Mouse (Mus musculus): ENCODE measurements around the gene Doc2g.
"Not testable (repeated sequence)": the region's sequence is repeated elsewhere in the genome, so short reads cannot be mapped to it uniquely, and the experiment has no call there.

The Doc2g gene

GRCm38 (mm10) chr19:4003112-4003511, at the start of gene Doc2g:
Doc2g (plus strand) TSS chr19:4003313.
- no peak for DNase-seq

GRCm38 (mm10) chr19:3955033-3955432, 48.1 kb upstream of the Doc2g start:
- DNase-seq, result no peak

GRCm38 (mm10) chr19:3955804-3956203, 47.3 kb upstream of the Doc2g start:
- DNase-seq, result no peak

DNA sequence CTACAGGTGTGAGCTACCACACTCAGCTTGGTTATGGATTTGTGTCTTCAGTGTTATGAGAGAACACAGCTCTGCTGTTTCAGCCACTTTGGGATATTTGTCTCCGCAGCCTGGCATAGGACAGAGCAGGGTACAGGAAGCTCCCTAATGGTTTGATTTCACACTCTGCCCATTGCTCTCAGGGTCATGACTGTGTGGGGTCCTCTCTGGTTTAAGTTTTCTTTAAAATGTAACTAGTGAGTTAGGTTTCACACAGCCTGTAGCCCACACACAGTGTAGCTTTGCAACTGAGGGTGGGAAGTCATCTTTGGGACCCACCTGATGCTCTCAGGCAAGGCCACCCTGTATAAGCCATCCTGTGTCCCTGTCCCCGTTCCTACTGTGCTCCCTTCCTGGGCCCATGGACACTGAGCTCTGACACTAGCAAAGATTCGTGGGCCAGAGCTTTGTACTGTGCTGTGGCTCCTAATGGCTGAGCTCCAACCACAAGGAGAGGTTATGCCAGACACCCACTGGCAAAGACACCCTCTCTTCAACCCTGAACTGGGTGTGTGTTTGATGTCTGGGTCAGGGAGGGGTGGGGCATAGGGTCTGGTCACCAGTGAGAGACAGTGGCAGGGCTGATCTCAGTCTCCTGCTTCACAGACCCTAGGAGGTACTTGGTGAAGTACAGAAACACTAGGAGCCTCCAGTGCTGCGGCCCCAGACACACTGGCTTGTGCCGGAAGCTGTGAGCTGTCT, 45.6 kb upstream of the Doc2g start:
- peak in 1 of 2 experiments; percentile 57 for DNase-seq

DNA sequence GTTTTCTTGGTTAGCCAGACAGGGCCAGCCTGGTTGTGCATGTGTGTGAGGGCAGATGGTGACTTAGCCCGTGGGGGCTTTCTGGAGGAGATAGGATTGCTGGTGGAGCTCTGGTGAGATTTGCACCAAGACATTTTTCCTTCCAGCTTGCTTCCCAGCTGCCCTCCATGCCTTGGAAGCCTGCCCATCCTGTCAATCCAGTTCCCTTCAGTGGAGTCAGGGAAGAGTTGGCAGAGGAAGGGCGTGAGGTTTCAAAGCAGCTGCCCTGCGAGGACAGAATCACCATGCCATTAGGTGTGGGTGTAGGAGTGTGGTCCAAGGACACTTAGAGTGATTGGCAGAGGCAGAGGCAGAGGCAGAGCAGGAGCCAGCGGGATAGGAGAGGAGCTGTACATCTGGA, 44.6 kb upstream of the Doc2g start, which contains the start of gene Aldh3b3:
Gene Aldh3b3 (plus strand): TSS at position 176 of the 400 bp plus-strand sequence.
- peak in 1 of 2 experiments; percentile 41 for DNase-seq

DNA sequence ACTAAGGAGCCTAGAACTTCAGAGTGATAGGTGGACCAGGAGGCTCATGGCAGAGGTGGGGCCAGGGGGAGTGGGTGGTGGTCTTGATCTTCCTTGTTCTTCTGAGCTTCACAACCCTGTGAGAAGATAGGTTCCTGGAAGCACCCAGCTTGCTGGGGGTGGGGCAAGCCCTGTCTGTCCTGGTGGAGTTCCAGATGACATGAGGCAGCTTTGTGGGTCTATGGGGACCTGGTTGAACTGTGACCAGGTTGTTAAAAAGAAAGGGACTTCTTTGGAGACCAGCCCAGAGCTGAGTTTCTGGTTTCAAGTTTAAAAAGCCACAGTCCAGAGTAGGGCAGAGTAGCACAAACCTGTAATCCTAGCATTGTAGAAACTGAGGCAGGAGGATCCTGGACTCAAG, 44.1 kb upstream of the Doc2g start:
- peak; percentile 64 to 75 for DNase-seq

- no peak for DNase-seq
Measured at GRCm38 (mm10) chr19:3960211-3960610, 42.9 kb upstream of the Doc2g start.

- not testable (repeated sequence) for DNase-seq
Measured at GRCm38 (mm10) chr19:3961805-3962204, 41.3 kb upstream of the Doc2g start.

DNA sequence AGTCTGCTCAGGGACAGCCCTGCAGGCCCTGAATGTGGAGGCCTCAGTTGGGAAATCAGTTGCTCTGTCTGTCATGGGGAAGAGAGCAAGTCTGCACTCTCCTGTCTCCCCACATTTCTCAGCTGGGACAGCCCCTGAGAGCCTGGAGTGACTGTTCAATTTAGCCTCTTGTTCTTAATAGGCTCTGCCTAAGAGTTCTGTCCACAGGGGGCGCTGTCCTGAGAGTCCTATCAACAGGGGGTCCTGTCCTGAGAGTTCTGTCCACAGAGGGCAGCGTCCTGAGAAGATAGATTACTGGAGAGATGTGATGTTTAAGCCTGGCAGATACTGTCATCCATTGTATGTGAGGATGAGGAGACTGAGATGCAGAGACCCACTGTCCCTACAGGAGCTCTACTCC, 40.6 kb upstream of the Doc2g start:
- DNase-seq, result peak in 1 of 2 experiments; percentile 25

- DNase-seq, result no peak
Measured at GRCm38 (mm10) chr19:3964030-3964429, 39.1 kb upstream of the Doc2g start.

DNA sequence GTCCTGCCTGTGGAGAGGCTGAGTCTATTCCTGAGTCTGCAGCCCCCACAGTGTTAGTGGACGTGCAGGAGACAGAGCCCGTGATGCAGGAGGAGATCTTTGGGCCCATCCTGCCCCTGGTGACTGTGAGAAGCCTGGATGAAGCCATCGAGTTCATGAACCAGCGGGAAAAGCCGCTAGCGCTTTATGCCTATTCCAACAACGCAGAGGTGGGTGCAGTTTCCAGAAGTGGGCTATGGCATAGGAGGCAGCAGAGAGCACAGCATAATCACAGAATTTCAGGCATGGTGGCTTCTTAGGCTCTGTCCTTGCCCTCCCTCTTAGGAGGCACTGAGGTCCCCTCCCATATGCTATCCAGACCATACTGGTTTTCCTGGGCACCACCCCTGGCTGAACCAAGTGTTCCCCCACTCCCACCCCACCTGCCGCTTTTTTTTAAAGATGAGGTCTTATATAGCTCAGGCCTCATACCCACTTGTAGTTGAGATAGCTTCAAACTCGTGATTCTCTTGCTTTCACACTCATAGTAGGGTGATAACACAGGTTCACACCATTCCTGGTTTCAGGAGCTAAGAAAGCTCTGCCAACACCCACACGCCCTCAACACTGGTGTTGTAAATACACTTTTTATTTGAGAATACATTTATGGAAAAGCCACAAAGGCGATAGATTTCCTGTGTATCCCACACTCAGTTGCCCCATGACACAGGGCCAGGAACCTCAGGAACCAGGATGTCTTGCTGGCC, 36.6 kb upstream of the Doc2g start:
- no peak for DNase-seq

GRCm38 (mm10) chr19:3967258-3967657, 35.9 kb upstream of the Doc2g start:
- DNase-seq, result no peak

DNA sequence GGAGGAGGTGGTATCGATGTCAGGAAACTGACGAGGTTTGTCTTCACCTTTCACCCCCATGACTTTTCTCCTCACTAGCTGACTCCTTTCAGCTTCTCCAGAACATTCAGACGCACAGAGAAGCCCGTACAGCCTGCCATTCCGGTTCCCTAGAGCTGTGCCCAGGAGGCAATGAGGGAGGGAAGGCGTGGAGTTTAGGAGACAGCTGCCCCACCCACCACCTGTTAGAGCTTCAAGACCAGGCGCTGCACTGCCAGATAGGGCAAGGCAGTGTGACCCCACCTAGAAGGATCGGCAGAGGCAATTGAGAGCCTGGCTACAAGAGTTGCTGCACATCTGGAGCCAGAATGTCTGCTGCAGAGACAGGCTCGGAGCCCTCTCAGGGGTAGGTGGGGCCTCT, 30.9 kb upstream of the Doc2g start, which contains the start of gene Aldh3b2:
Gene Aldh3b2 (plus strand): TSS at position 100 of the 400 bp plus-strand sequence.
- no peak for DNase-seq

GRCm38 (mm10) chr19:3974608-3975007, 28.5 kb upstream of the Doc2g start:
- not testable (repeated sequence) for DNase-seq

DNA sequence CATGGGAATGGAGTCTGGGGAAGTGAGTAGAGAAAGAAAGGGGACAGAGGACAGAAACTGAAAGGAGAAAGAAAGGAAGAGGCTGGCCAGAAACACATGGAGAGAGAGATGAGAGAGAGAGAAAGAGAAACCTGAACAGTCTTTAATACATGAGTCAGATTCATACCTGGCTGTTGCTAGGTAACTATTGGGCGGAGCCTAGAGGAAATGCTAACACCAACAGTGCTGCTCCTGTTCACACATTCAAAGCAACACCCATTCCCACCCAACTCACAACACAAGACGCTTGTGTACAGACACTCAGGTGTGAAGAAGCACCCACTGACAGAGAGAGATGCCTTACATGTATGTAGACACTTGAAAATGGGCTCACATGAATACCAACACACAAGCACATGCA, 27.2 kb upstream of the Doc2g start:
- no peak for DNase-seq

- DNase-seq, result peak; percentile 78 to 89
Measured at GRCm38 (mm10) chr19:3980309-3980708, 22.8 kb upstream of the Doc2g start.

DNA sequence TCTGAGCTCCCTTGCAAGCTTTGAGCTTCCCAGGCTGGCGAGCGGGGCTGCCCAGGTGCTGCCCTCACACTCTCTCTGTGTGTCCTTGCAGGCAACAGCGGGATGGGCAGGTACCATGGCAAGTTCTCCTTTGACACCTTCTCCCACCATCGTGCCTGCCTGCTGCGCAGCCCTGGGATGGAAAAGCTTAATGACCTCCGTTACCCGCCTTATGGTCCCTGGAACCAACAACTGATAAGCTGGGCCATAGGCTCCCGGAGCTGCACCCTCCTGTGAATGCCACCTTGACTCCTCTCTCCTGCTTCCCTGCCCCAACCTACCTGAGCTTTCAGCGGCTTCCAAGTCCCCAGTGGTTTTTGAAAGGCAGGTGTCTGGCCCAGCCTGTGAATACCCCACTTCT, 22.2 kb upstream of the Doc2g start:
- no peak for DNase-seq

GRCm38 (mm10) chr19:3983527-3984200, 19.4 kb upstream of the Doc2g start:
- peak in 1 of 2 experiments; percentile 38 for DNase-seq

GRCm38 (mm10) chr19:3985261-3985681, 17.8 kb upstream of the Doc2g start:
- peak; percentile 91 to 93 for DNase-seq

GRCm38 (mm10) chr19:3986334-3986733, 16.8 kb upstream of the Doc2g start, which contains the start of gene Acy3:
Acy3 (plus strand) TSS chr19:3986570.
- peak; percentile 97 to 98 for DNase-seq

GRCm38 (mm10) chr19:3988066-3988465, 15.0 kb upstream of the Doc2g start:
- DNase-seq, result peak in 1 of 2 experiments; percentile 50

- DNase-seq, result peak in 1 of 2 experiments; percentile 49
Measured at GRCm38 (mm10) chr19:3988750-3989149, 14.4 kb upstream of the Doc2g start.

- DNase-seq, result no peak
Measured at GRCm38 (mm10) chr19:3990804-3991203, 12.3 kb upstream of the Doc2g start.

Data from kidney, adult 8-10 months (tissue).